Mouse (Mus musculus) spleen, postnatal 14 days (tissue): ENCODE results near the gene Anxa9.

Experiments
- DNase-seq, 2 experiments: peaks; one replicate each; pipeline ENCODE4 v3.0.0; 2021 to 2022; ENCODE audit warnings: low spot score in 2 of 2

Anxa9 gene

GRCm38 (mm10) chr3:95314075-95314474 lies 7.1 kb upstream of the Anxa9 start:
- no peak for DNase-seq

- no peak for DNase-seq
Measured at GRCm38 (mm10) chr3:95313476-95313875, 6.5 kb upstream of the Anxa9 start.

GRCm38 (mm10) chr3:95312623-95313022 lies 5.6 kb upstream of the Anxa9 start:
- DNase-seq, result peak in 1 of 2 experiments; percentile 28

- DNase-seq, result peak; percentile 52 to 64
Measured at GRCm38 (mm10) chr3:95310968-95311882, 4.2 kb upstream of the Anxa9 start.

GRCm38 (mm10) chr3:95310496-95310895 lies 3.5 kb upstream of the Anxa9 start:
- no peak for DNase-seq

GRCm38 (mm10) chr3:95306244-95306643 lies 732 bp downstream of the Anxa9 start:
- no peak for DNase-seq

- no peak for DNase-seq
Measured at GRCm38 (mm10) chr3:95301204-95301796, 5.7 kb downstream of the Anxa9 start.

GRCm38 (mm10) chr3:95298018-95298417 lies 9.0 kb downstream of the Anxa9 start:
- no peak for DNase-seq

- peak in 1 of 2 experiments; percentile 45 for DNase-seq
Measured at GRCm38 (mm10) chr3:95296103-95296469, 10.9 kb downstream of the Anxa9 start.

- DNase-seq, result no peak
Measured at GRCm38 (mm10) chr3:95295321-95296102, 11.5 kb downstream of the Anxa9 start.

- no peak for DNase-seq
Measured at GRCm38 (mm10) chr3:95294718-95295117, 12.3 kb downstream of the Anxa9 start.

GRCm38 (mm10) chr3:95294316-95294715 lies 12.7 kb downstream of the Anxa9 start:
- DNase-seq, result no peak

GRCm38 (mm10) chr3:95293537-95293936 lies 13.4 kb downstream of the Anxa9 start:
- no peak for DNase-seq

GRCm38 (mm10) chr3:95292899-95293298 lies 14.1 kb downstream of the Anxa9 start:
- DNase-seq, result no peak

GRCm38 (mm10) chr3:95291041-95291440 lies 15.9 kb downstream of the Anxa9 start:
- no peak for DNase-seq

- DNase-seq, result no peak
Measured at GRCm38 (mm10) chr3:95290156-95290555, 16.8 kb downstream of the Anxa9 start.

GRCm38 (mm10) chr3:95289419-95289818 lies 17.6 kb downstream of the Anxa9 start:
- DNase-seq, result no peak

GRCm38 (mm10) chr3:95287541-95287940 lies 19.4 kb downstream of the Anxa9 start:
- DNase-seq, result no peak

GRCm38 (mm10) chr3:95286510-95286909 lies 20.5 kb downstream of the Anxa9 start:
- no peak for DNase-seq

GRCm38 (mm10) chr3:95286011-95286410 lies 21.0 kb downstream of the Anxa9 start:
- DNase-seq, result no peak

GRCm38 (mm10) chr3:95285390-95285789 lies 21.6 kb downstream of the Anxa9 start:
- no peak for DNase-seq
